Mouse (Mus musculus) megakaryocyte, embryonic 14.5 days (primary cell): ENCODE measurements around the gene Mei1. TPM values are rescaled to one million over a fixed set of nuclear protein-coding genes. Genes with fewer than 3 reads are reported as not detected.

ENCODE experiments used
- H3K27me3 ChIP-seq: replicated peaks from 2 replicates; pipeline ENCODE3; 2012; ENCODE audit warnings: inconsistent platforms
- H3K36me3 ChIP-seq: replicated peaks from 2 replicates; pipeline ENCODE3; 2012; ENCODE audit warnings: low read length, inconsistent platforms, mixed read lengths
- H3K4me1 ChIP-seq: 2 replicates; pipeline ENCODE4 v1.6.1; 2012; ENCODE audit warnings: inconsistent platforms
- H3K4me3 ChIP-seq: replicated peaks from 2 replicates; pipeline ENCODE3; 2012; ENCODE audit warnings: moderate library complexity, mild to moderate bottlenecking, inconsistent platforms
- H3K9me3 ChIP-seq: 2 replicates; pipeline ENCODE4 v1.6.1; 2012; ENCODE audit warnings: inconsistent platforms
- FLI1 ChIP-seq: IDR thresholded peaks from 2 replicates; pipeline ENCODE4 v1.6.1; 2012; ENCODE audit warnings: low read length, inconsistent platforms, mixed read lengths
- GATA1 ChIP-seq: IDR thresholded peaks from 3 replicates; pipeline ENCODE4 v1.6.1; 2012; ENCODE audit warnings: mixed read lengths, low read length, inconsistent platforms, borderline replicate concordance
- polyA plus RNA-seq: library from polyadenylated mRNA; stranded (reverse); fragments of >175 nt; gene quantifications from 2 replicates; pipeline ENCODE4 v1.2.3, GENCODE M21; 2012; ENCODE audit warnings: low replicate concordance; ENCODE audit not compliant: insufficient read depth

Gene Mei1
- polyA plus RNA-seq, 1 experiment: not detected

- Histone ChIP-seq H3K4me1 (peaks cover 30% of the 10 kb centered on the region), H3K9me3 (no peaks in the 10 kb centered on the region), H3K27me3 (peaks cover 1% of the 10 kb centered on the region), H3K36me3 (peaks cover 18% of the 10 kb centered on the region), H3K4me3 (peak overlapping the region; percentile 97)
- TF ChIP-seq GATA1: no peak
Measured at GRCm38 (mm10) chr15:82046246-82046891, 23.4 kb upstream of the Mei1 start.

- Histone ChIP-seq H3K4me3 (peak within 1 kb of the TSS; percentile 97), H3K27me3 (peaks cover 6% of the 10 kb centered on the region), H3K9me3 (no peaks in the 10 kb centered on the region), H3K4me1 (peaks cover 32% of the 10 kb centered on the region), H3K36me3 (peaks cover 15% of the 10 kb centered on the region)
- TF ChIP-seq FLI1 (peak; percentile 65; the same call in 1 of the 2 replicates), GATA1 (no peak)
Measured at GRCm38 (mm10) chr15:82047080-82047883, 22.5 kb upstream of the Mei1 start, which contains the start of gene Snu13. Gene Snu13, minus strand, starts transcription at chr15:82047598.

GRCm38 (mm10) chr15:82052544-82052943 lies 17.3 kb upstream of the Mei1 start:
- H3K4me1 ChIP-seq: peaks cover 26% of the 10 kb centered on the region
- H3K4me3 ChIP-seq: no peak overlapping the region
- TF ChIP-seq GATA1: no peak
- TF ChIP-seq FLI1: no peak
- no peaks in the 10 kb centered on the region for H3K36me3 ChIP-seq
- no peaks in the 10 kb centered on the region for H3K9me3 ChIP-seq
- H3K27me3 ChIP-seq: peaks cover 17% of the 10 kb centered on the region

- TF ChIP-seq FLI1 (no peak), GATA1 (no peak)
- peaks cover 53% of the 10 kb centered on the region for H3K27me3 ChIP-seq
- no peaks in the 10 kb centered on the region for H3K9me3 ChIP-seq
- peaks cover 14% of the 10 kb centered on the region for H3K4me1 ChIP-seq
- no peaks in the 10 kb centered on the region for H3K36me3 ChIP-seq
- H3K4me3 ChIP-seq: no peak within 1 kb of the TSS
Measured at GRCm38 (mm10) chr15:82058719-82059201, 11.0 kb upstream of the Mei1 start, which contains the start of gene 4930407I10Rik. Gene 4930407I10Rik, plus strand, starts transcription at chr15:82059151.

GRCm38 (mm10) chr15:82063909-82064308 lies 5.9 kb upstream of the Mei1 start:
- Histone ChIP-seq H3K36me3 (no peaks in the 10 kb centered on the region), H3K27me3 (peaks cover 84% of the 10 kb centered on the region), H3K4me1 (peaks cover 5% of the 10 kb centered on the region; the same call in 1 of the 2 replicates), H3K4me3 (no peak overlapping the region), H3K9me3 (no peaks in the 10 kb centered on the region)
- no peak for TF ChIP-seq GATA1
- no peak for TF ChIP-seq FLI1

- H3K4me1 ChIP-seq: peaks cover 11% of the 10 kb centered on the region; the same call in 1 of the 2 replicates
- H3K9me3 ChIP-seq: peaks cover 8% of the 10 kb centered on the region
- H3K4me3 ChIP-seq: no peak overlapping the region
- H3K36me3 ChIP-seq: no peaks in the 10 kb centered on the region
- peaks cover 82% of the 10 kb centered on the region for H3K27me3 ChIP-seq
- TF ChIP-seq FLI1 (no peak), GATA1 (no peak)
Measured at GRCm38 (mm10) chr15:82065511-82065910, 4.3 kb upstream of the Mei1 start.

GRCm38 (mm10) chr15:82071816-82072469 lies 2.1 kb downstream of the Mei1 start:
- peaks cover 56% of the 10 kb centered on the region for H3K27me3 ChIP-seq
- no peak overlapping the region for H3K4me3 ChIP-seq
- H3K9me3 ChIP-seq: peaks cover 12% of the 10 kb centered on the region
- peaks cover 6% of the 10 kb centered on the region; the same call in 1 of the 2 replicates for H3K4me1 ChIP-seq
- TF ChIP-seq FLI1 (no peak), GATA1 (no peak)
- no peaks in the 10 kb centered on the region for H3K36me3 ChIP-seq

GRCm38 (mm10) chr15:82073490-82073889 lies 3.7 kb downstream of the Mei1 start:
- peaks cover 6% of the 10 kb centered on the region; the same call in 1 of the 2 replicates for H3K4me1 ChIP-seq
- no peak overlapping the region for H3K4me3 ChIP-seq
- no peaks in the 10 kb centered on the region for H3K36me3 ChIP-seq
- no peak for TF ChIP-seq FLI1
- TF ChIP-seq GATA1: no peak
- H3K27me3 ChIP-seq: peaks cover 50% of the 10 kb centered on the region
- H3K9me3 ChIP-seq: peaks cover 12% of the 10 kb centered on the region

GRCm38 (mm10) chr15:82079883-82080282 lies 10.1 kb downstream of the Mei1 start:
- Histone ChIP-seq H3K4me3 (no peak overlapping the region), H3K36me3 (no peaks in the 10 kb centered on the region), H3K9me3 (no peaks in the 10 kb centered on the region), H3K27me3 (peaks cover 50% of the 10 kb centered on the region), H3K4me1 (no peaks in the 10 kb centered on the region)
- TF ChIP-seq GATA1 (no peak), FLI1 (no peak)

GRCm38 (mm10) chr15:82081161-82081560 lies 11.4 kb downstream of the Mei1 start:
- H3K36me3 ChIP-seq: no peaks in the 10 kb centered on the region
- TF ChIP-seq GATA1: no peak
- TF ChIP-seq FLI1: no peak
- H3K27me3 ChIP-seq: peaks cover 56% of the 10 kb centered on the region
- H3K4me1 ChIP-seq: no peaks in the 10 kb centered on the region
- H3K9me3 ChIP-seq: no peaks in the 10 kb centered on the region
- H3K4me3 ChIP-seq: no peak overlapping the region
